Mouse (Mus musculus) erythroblast, embryonic 14.5 days (primary cell): Measurements from ENCODE around the gene AL732309.1. TPM values are rescaled to one million over a fixed set of nuclear protein-coding genes. Genes with fewer than 3 reads are reported as not detected.

Experiments
- H3K27me3 ChIP-seq: 2 replicates; pipeline ENCODE4 v1.6.1; 2012; ENCODE audit warnings: inconsistent platforms; ENCODE audit not compliant: control insufficient read depth
- H3K36me3 ChIP-seq: 2 replicates; pipeline ENCODE4 v1.6.1; 2012; ENCODE audit warnings: mild to moderate bottlenecking, inconsistent platforms; ENCODE audit not compliant: control insufficient read depth
- H3K4me1 ChIP-seq: 2 replicates; pipeline ENCODE4 v1.6.1; 2012; ENCODE audit warnings: inconsistent platforms; ENCODE audit not compliant: control insufficient read depth
- H3K4me3 ChIP-seq: replicated peaks from 2 replicates; pipeline ENCODE3; 2012; ENCODE audit warnings: moderate library complexity, mild to moderate bottlenecking, inconsistent platforms
- H3K9me3 ChIP-seq: 2 replicates; pipeline ENCODE4 v1.6.1; 2012; ENCODE audit warnings: low read length, inconsistent platforms, mixed read lengths; ENCODE audit not compliant: control insufficient read depth
- GATA1 ChIP-seq: IDR thresholded peaks from 2 replicates; pipeline ENCODE4 v1.6.1; 2012; ENCODE audit warnings: low read length, inconsistent platforms, mixed read lengths
- TAL1 ChIP-seq: IDR thresholded peaks from 3 replicates; pipeline ENCODE4 v1.6.1; 2012; ENCODE audit warnings: low read length, inconsistent platforms, mixed read lengths
- polyA plus RNA-seq: library from polyadenylated mRNA; stranded (reverse); fragments of >175 nt; gene quantifications from 2 replicates; pipeline ENCODE4 v1.2.3, GENCODE M21; 2012

Gene AL732309.1
- 0.06 and 0.18 TPM in 2 replicates for polyA plus RNA-seq

DNA sequence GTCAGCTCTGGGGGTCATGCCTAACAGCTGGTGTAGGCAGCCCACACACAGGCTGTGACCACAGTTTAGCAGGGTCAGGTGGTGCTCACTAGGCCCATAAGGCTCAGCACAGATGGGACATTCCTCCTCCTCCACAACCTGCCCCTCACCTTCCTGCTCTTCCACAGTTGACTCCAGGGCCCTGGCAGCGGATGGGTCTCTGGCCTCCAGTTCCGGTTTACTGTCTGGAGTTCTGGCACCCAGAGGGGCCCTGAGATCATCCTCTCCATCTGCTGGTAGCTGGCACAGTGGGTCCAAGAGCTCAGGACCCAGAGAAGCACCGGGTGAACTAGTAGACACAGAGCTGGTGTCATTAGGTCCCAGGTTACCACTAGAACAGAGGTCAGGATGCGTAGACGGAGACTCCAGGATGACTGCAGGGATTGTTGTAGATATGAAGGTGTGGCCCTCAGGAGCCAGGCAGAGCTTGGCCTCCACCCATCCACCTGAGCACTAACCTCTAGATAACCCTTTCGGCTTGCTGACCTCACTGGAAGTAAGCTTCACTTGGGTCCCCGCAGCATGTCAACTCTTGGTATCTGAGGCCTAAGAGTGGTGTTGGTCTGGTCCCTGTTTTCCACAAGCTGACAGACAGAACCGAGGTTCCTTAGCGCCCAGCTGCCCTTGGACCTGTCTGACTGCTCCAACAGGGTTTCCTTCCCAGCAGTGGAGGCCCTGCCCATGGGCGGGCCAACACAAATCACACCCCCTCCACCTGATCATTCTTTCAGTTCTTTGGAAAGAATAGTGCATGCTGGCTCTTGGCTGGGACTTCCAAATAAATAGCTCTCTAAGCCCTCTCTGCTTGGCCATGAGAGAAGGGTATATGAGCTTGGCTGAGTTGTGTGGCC, at the start of gene AL732309.1:
Gene AL732309.1 (minus strand): TSS at position 681 of the 890 bp plus-strand sequence.
- H3K4me1 ChIP-seq, result peaks cover 15% of the 10 kb centered on the region
- H3K9me3 ChIP-seq, result no peaks in the 10 kb centered on the region
- no peak within 1 kb of the TSS for H3K4me3 ChIP-seq
- peaks cover 67% of the 10 kb centered on the region for H3K36me3 ChIP-seq
- TF ChIP-seq GATA1 (no peak), TAL1 (no peak)
- peaks cover 26% of the 10 kb centered on the region for H3K27me3 ChIP-seq

DNA sequence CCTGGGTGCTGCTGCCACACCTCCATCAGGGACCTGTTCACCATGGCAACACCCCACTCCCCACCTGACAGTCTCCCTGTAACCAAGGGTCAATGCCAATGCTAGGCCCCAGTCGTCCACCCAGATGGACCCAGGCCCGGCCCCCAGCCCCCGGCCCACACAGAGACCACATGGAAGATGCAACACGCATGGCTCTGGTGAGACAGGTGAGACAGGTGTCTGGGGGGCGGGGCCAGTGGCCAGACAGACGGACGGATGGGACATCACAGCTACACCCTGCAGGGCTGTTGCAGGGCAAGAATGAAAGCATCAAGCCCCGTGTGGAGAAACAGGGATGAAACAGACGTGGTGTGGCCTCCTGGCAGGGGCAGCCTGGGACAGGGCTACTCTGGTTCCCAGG, 47.0 kb upstream of the AL732309.1 start:
- no peak for TF ChIP-seq TAL1
- no peaks in the 10 kb centered on the region for H3K36me3 ChIP-seq
- H3K4me1 ChIP-seq, result peaks cover 3% of the 10 kb centered on the region
- H3K9me3 ChIP-seq, result peaks cover 3% of the 10 kb centered on the region; the same call in 1 of the 2 replicates
- H3K27me3 ChIP-seq, result peaks cover 90% of the 10 kb centered on the region
- no peak overlapping the region for H3K4me3 ChIP-seq

GRCm38 (mm10) chr2:25292856-25293255, 46.2 kb upstream of the AL732309.1 start:
- Histone ChIP-seq H3K9me3 (peaks cover 3% of the 10 kb centered on the region; the same call in 1 of the 2 replicates), H3K4me1 (peaks cover 6% of the 10 kb centered on the region), H3K4me3 (no peak overlapping the region), H3K27me3 (peaks cover 98% of the 10 kb centered on the region), H3K36me3 (no peaks in the 10 kb centered on the region)
- no peak for TF ChIP-seq TAL1
- no peak for TF ChIP-seq GATA1

DNA sequence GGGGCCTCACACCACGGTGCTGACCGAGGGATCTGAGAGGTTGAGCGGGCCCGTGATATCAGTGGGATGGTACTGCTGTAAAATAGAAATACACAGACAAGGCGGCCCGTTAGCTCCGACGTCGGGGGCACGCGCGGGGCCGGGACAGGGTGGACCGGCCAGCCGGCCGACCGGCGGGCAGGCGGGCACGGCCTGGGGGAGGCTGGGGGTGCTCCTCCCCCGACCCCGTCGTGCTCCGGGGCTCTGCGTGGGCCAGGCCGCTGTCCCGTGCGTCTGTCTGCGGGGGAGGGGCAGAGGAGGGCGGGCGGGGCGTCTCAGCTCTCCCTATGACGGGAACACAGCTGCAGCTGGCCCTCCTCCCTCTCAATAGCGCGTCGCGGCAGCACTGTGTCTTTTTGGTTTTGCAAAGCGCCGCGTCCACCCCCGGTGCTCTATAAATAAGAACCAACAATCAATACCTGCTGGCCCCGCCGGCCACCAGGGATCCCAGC, 45.4 kb upstream of the AL732309.1 start:
- TF ChIP-seq TAL1 (no peak), GATA1 (no peak)
- H3K36me3 ChIP-seq, result no peaks in the 10 kb centered on the region
- peaks cover 3% of the 10 kb centered on the region; the same call in 1 of the 2 replicates for H3K9me3 ChIP-seq
- peaks cover 11% of the 10 kb centered on the region for H3K4me1 ChIP-seq
- H3K27me3 ChIP-seq, result peaks cover 92% of the 10 kb centered on the region
- H3K4me3 ChIP-seq, result no peak overlapping the region

GRCm38 (mm10) chr2:25291184-25292053, 44.8 kb upstream of the AL732309.1 start:
- Histone ChIP-seq H3K4me3 (no peak overlapping the region), H3K9me3 (peaks cover 3% of the 10 kb centered on the region; the same call in 1 of the 2 replicates), H3K27me3 (peaks cover 85% of the 10 kb centered on the region), H3K4me1 (peaks cover 18% of the 10 kb centered on the region), H3K36me3 (peaks cover under 1% of the 10 kb centered on the region)
- TF ChIP-seq GATA1, result no peak
- TF ChIP-seq TAL1, result no peak

GRCm38 (mm10) chr2:25290816-25291130, 44.1 kb upstream of the AL732309.1 start:
- peaks cover 22% of the 10 kb centered on the region for H3K4me1 ChIP-seq
- H3K9me3 ChIP-seq, result peaks cover 3% of the 10 kb centered on the region; the same call in 1 of the 2 replicates
- peaks cover 6% of the 10 kb centered on the region for H3K36me3 ChIP-seq
- H3K4me3 ChIP-seq, result no peak overlapping the region
- H3K27me3 ChIP-seq, result peaks cover 79% of the 10 kb centered on the region
- TF ChIP-seq GATA1 (no peak), TAL1 (no peak)

DNA sequence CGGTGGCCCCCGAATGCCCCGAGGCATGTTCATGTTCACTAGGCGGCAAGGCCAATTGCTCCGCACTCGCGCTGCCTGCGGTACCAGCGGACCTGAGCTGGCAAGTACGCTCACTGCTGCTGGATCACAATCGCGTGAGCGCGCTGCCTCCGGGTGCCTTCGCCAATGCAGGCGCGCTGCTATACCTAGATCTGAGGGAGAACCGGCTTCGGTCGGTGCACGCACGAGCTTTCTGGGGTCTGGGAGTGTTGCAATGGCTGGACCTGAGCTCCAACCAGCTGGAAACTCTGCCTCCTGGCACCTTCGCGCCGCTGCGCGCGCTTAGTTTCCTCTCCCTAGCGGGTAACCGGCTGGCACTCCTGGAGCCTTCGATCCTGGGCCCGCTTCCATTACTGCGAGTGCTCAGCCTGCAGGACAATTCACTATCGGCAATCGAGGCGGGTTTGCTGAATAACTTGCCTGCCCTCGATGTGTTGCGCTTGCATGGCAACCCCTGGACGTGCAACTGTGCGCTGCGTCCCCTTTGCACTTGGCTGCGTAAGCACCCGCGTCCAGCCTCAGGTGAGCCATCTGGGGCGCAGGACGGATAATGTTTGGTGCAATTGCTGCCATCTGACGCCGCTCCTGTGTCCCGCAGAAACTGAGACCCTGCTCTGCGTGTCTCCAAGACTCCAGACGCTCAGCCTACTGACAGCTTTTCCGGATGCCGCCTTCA, 43.6 kb upstream of the AL732309.1 start:
- H3K9me3 ChIP-seq, result peaks cover 3% of the 10 kb centered on the region; the same call in 1 of the 2 replicates
- no peak overlapping the region for H3K4me3 ChIP-seq
- peaks cover 74% of the 10 kb centered on the region for H3K27me3 ChIP-seq
- TF ChIP-seq TAL1, result no peak
- TF ChIP-seq GATA1, result no peak
- peaks cover 11% of the 10 kb centered on the region for H3K36me3 ChIP-seq
- peaks cover 22% of the 10 kb centered on the region for H3K4me1 ChIP-seq

- Histone ChIP-seq H3K4me1 (peaks cover 22% of the 10 kb centered on the region), H3K9me3 (peaks cover 3% of the 10 kb centered on the region; the same call in 1 of the 2 replicates), H3K27me3 (peaks cover 68% of the 10 kb centered on the region), H3K4me3 (no peak within 1 kb of the TSS), H3K36me3 (peaks cover 17% of the 10 kb centered on the region)
- TF ChIP-seq GATA1, result no peak
Observed at GRCm38 (mm10) chr2:25289651-25290050, 43.0 kb upstream of the AL732309.1 start, which contains the start of gene Lrrc26. TSS of gene Lrrc26 (plus strand) at chr2:25289915.
